Mouse (Mus musculus) layer of hippocampus, adult 9-11 months (tissue): ENCODE measurements at regions not wholly inside any gene's neighbourhood (a gene's known extent, or its start where the extent isn't known, plus 50 kb on each side); places are given as distances from the start of the nearest gene placed in this dataset.
A peak's percentile ranks its signal among the peaks of the same experiment; 100 is the strongest.

Experiments used
- DNase-seq: peaks from one replicate; pipeline ENCODE4 v3.0.0; 2022

GRCm38 (mm10) chr12:54577235-54577634, 79.1 kb downstream of the Sptssa start:
- no peak for DNase-seq

DNA sequence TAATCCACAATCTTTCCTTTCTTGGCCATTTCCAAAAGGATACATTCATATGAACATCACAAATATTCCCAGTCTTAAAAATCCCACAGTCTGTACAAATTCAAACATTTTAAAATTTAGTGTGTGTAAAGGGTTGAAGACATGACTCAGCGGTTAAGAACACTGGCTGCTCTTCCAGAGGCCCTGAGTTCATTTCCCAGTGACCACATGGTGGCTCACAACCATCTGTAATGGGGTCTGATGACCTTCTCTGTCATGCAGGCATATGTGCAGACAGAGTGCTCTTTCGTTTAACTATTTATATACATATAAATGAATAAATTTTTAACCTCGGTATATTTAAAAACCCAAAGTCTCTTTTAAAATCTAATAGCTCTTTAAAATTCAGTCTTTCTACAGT, 79.6 kb downstream of the Sptssa start:
- no peak for DNase-seq

DNA sequence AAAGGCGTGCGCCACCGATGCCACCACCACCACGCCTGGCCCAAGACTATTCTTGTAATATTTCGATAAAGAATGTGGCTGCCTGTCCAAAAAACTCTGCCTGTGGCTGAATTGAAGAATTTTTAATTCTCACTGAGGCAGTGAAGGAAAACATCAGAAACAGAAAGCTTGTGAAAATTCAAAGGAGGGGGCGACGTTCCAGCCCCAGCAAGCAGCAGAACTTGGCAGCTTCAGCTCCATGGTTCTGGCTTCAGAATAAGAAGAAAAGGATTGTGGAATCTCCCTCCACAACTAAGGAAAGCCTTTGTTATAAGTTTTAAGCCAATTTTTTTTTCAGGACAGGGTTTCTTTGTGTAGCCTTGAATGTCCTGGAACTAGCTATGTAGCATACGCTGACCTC, 83.5 kb downstream of the Sptssa start:
- no peak for DNase-seq

DNA sequence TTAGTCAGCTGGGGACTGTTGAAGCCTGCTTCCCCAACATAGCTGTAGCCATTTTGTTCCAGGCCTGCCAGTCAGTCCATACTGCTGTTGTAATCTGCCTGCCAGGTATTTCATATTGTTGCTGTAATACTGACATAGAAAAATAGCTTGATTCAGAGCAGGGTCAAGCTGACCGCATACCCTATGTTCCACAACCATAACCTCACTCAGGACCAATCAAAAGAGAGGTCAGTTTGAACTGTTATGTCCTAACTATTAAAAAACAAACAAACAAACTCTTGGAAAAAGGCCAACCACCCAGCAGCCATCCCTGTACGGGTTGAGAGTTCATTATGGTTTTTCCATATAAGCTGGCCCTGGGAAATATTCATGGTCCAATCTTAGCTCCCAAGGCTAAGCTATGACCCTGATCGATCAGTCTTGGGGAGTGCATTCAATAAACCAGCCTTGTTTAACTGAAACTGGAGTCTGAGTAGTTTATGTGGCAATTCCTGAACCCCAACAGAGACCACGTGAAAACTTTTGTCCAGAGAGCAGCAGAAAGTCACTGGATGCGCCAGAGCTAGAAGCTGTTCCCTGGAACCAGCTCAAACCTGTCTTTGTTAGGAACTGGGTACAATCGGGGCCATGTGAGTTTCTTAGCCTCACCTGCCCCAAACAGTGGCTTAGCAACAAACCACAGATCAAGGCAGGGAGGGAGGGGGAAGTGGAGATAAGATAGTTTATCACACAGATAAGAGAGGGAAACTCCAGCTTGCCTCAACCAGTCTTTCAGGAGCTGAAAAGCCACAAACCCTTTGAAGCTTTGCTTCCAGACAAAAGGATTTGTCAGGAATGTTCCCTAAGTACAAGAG, 88.1 kb downstream of the Sptssa start:
- no peak for DNase-seq

DNA sequence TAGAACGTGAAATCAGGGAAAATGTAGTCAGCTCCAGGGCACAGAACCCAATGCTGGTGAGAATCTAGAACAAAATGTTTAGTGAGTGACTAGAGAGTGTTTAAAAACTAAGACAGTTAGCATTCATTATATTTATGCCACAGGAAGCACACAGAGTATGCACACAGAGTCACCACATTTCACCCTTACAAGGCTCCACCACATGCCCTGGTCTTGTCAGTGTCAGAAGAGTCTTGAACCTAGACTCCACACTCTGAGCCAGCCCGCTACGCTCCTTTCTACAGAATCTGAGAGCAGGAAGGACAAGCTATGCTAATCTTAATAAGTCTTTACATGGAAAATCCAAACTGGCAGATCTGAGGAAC, 89.0 kb downstream of the Sptssa start:
- no peak for DNase-seq

DNA sequence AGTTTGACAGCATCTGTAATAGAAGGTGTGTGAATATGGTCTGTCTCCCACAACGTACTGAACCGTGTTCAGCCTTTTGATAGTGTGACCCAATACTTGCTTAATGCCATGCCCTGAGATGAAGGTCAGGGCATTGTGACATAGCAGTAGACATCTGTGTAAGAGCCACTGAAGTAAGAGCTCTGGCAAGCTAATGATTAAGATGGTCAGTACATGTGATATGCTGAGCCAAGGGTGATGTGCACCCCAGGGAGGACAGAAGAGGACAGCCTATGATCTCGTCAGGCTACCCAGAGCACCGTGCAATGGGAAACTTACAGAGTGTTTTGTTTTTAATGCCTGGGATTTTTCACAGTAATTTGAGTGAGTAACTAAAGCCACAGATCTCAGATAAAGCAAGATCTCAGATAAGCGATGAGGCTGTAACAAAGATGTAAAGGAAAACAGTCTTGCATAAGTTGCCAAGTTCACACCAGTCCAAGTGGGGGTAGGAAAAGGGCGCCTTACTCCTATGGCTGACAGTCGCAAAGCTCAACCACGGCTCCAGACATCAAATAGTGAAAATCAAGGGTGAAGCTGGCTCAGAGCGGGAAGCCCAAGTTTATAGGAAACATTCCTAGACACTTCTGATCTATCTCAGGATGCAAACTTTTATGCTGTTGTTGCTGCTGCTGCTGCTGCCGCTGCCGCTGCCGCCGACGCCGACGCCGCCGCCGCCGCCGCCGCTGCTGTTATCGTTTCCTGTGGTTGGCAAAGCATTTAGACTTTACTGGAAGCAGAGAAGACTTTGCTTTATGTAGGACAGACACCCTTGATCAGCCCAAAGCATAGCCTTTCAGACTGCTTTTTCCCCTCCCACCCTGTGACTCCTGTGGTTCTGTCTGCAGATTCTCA, 89.6 kb downstream of the Sptssa start:
- DNase-seq: no peak

- peak; percentile 34 for DNase-seq
These were observed 94.4 kb downstream of the Sptssa start for GRCm38 (mm10) chr12:54561981-54562380.

DNA sequence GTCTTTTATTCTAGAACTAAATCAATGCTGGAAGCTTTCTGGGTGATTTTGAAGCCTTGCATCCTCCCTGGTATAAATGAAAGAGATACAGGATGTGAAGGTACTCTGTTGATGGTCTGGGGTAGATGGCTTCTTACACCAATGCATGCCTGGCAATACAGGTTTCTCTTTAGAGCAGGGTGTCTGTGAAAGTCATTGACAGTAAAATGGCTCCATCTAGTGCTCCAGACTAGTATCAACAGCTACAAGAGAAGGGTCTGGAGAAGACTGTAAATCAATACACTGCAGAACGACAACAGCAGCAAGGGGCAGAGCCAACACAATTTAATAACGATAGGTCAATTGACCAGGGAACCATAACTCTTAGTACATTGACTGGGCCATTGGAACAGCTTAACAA, 98.3 kb downstream of the Sptssa start:
- DNase-seq: peak; percentile 14

GRCm38 (mm10) chr12:54549659-54550058, 106.7 kb downstream of the Sptssa start:
- DNase-seq: no peak

GRCm38 (mm10) chr12:54545821-54546608, 110.4 kb downstream of the Sptssa start:
- DNase-seq: peak; percentile 34

- no peak for DNase-seq
These were observed 118.1 kb downstream of the Sptssa start for GRCm38 (mm10) chr12:54538320-54538705.

DNA sequence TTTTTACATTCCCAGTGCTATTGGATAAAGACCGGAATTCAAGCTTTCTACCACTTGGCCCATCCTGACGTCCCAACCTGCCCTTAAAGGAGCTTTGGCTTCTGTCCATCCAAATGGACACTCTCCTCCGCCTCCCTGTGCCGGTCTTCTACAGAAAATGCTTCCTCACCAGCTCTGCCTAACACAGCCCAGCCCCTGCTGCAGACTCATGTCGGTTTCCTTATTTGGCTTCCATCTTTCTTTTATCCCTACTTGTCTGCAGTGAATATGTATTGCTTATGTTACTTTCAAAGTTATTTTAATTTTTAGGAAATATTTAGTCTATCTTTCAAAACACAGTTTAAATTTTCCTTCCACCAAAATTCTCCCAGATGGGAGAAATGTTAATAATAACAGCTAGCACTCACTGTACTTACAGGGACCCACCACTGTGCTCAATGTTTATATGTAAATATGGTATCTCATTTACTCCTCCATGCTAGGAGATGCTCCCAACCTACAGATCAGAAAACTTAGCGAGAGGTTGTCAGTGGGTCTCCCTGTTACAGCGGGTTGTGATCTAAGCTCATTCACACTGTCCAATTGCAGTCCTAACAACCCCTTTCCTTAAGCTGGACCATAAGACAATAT, 118.6 kb downstream of the Sptssa start:
- no peak for DNase-seq

GRCm38 (mm10) chr12:54537022-54537421, 119.4 kb downstream of the Sptssa start:
- DNase-seq: no peak

GRCm38 (mm10) chr12:54535556-54536516, 120.5 kb downstream of the Sptssa start:
- no peak for DNase-seq

GRCm38 (mm10) chr12:54534910-54535309, 121.5 kb downstream of the Sptssa start:
- DNase-seq: no peak

DNA sequence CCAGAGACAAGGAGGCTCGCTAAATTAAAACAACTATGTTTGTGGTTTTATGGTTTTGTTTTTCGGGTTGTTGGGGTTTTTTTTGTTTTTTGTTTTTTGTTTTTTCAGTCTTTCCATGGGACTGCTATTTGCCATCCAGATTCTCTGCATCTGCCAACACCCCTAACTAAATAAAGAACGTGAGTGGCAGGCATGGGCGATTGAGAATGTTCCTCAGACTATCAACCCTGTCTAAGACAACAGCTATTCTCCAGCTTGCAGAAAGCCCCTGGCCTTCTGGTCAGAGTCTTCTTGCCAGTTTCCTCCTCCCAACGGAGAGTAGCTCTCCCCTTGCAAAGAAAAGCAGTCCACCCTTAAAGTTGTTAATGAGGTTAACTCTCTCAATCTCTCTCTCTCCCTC, 123.2 kb downstream of the Sptssa start:
- DNase-seq: no peak

GRCm38 (mm10) chr12:54532062-54532461, 124.3 kb downstream of the Sptssa start:
- DNase-seq: no peak

DNA sequence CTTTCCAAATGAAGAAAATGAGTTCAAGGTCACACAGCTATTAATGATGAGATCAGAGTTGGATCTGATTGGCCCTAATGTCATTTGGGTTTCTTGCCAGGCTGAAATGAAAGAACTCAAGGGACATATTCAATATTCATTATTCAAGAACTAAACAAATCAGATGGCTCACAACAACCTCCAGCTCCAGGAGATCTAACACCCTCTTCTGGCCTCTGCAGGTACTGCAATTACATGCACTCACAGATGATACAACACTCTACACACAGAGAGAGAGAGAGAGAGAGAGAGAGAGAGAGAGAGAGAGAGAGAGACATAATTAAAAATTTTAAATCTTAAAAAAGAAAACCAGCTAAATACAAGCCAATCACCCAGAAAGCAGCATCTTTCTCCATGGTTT, 128.3 kb downstream of the Sptssa start:
- no peak for DNase-seq

- DNase-seq: no peak
These were observed 128.8 kb downstream of the Sptssa start for GRCm38 (mm10) chr12:54527577-54527976.

GRCm38 (mm10) chr12:54520406-54520805, 136.0 kb downstream of the Sptssa start:
- no peak for DNase-seq

DNA sequence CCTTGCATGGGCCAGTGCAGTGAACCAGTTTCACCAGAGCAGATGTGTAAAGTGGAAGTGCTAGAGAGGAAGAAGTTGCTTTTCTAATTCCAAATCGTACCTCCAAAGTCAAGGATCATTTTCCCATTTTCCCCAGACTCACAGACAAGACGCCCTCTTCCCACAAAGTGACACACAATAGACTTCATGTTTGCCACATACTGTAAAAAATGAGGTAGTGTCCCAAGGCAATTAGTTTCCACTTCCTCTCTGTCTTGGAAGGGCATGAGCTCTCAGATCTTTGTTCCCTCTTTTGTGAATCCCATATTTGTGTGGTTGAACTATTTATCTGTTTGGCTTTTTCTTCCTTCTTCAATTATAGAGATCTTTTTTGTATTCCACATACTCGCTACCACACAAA, 137.0 kb downstream of the Sptssa start:
- no peak for DNase-seq

GRCm38 (mm10) chr12:54517265-54517664, 139.1 kb downstream of the Sptssa start:
- DNase-seq: no peak
